Mouse (Mus musculus) urinary bladder, postnatal 36 days (tissue): ENCODE data around the gene Scrg1.
"Not testable (repeated sequence)": the region's sequence is repeated elsewhere in the genome, so short reads cannot be mapped to it uniquely, and the experiment has no call there.

Experiments
- DNase-seq, 2 experiments: peaks; one replicate each; pipeline ENCODE4 v3.0.0; 2022; ENCODE audit warnings: low spot score in 2 of 2, mixed read lengths in 1 of 2

The Scrg1 gene

DNA sequence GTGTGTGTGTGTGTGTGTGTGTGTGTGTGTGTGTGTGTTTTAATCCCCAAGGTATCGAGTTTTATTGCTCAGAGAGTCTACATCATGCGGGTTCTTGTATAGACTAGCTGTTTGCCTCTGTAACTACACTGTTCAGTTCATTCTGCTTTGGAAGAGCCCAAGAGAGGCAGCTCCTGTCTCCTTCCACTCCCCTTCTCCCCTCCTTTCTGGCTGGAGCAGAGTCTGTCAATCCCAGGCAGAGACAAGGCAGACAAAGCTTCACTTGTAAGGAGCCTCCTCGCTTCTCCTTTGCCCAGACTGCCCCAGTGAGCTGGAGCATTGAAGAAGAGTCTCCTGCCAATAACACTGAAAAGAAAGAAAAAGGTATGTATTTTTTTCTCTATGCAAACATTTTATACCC, at the start of gene Scrg1:
Gene Scrg1 (plus strand): TSS at position 159 of the 400 bp plus-strand sequence.
- no peak for DNase-seq

DNA sequence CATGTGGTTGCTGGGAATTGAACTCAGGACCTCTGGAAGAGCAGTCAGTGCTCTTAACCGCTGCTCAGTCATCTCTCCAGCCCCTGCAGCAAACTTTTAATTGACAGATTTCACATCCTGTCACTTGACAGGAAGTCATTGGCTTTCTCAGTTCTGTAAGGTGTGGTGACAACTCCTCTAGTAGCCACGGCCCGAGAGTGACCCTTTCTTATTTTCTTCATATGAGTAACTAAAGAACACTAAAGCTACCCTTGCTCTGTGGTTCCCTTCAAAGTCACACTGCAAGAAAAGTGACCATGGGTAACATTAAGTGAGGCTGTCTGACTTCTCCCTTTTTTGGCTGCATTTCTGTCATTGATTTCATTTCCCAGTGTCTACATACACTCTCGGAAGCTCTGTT, 49.4 kb upstream of the Scrg1 start:
- no peak for DNase-seq

DNA sequence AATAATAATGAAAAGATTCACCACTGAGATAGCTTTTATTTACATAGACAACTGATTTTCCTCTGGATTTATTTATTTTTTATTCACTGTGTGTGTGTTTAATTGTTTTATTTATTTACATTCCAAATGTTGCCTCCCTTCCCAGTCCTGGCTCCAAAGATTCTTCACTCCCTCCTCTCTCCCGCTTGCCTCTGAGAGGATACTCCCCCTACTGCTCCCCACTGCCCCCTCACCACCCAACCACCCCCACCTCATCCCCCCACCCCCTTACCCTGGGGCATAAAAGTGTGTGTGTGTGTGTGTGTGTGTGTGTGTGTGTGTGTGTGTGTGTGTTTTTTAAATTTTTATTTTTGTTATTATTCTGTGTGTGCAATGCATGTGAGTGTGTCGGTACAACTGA, 46.4 kb upstream of the Scrg1 start:
- DNase-seq: no peak

DNA sequence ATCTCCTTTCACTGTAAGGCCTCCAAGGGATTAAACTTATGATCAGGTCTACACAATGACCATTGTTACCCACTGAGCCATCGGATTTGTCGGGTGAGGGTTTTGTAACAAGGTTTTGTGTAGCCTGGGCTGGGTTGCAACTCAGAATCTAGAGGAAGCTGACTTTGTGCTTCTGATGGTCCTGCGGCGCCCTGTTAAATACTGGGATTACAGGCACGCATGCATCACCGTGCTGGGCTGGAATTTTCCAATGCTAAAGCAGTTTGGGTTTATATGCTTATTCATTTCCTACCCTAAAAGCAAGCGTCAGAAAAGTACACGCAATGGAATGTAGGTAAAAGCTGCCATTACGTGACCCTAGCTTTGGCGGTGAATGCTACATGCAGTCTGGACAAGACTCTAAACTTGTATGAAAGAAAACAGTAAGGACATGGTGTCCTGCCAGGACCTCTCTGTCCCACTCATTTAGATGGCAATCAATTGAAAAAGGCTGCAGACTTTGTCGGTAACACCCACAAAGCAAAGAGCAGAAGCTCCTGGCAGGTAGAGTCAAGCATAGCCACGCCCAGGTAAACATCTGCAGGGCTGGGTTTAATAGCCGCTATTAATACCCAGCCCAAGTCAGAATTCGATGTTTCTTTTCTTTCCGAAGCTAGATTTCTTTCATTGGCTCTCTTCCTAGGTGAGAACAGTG, 45.8 kb upstream of the Scrg1 start:
- no peak for DNase-seq

DNA sequence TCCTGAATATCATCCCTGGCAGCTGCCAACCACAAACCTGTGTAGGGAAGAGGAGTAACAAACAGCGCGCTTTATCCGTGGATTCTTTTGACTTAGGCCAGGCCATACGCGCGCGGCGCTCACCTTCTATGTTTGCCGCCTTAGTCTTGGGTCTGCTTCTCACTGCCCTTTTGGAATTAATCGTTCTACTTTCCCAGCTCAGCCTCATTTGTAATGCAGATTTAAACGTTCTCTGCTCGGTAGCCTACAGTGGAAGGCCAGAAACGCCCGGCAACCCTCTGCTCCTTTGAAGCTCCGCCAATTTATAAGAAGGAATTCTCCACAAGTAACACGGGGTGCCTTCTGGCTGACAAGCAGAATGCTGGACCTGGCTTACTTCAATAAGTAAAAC, 45.3 kb upstream of the Scrg1 start:
- no peak for DNase-seq

DNA sequence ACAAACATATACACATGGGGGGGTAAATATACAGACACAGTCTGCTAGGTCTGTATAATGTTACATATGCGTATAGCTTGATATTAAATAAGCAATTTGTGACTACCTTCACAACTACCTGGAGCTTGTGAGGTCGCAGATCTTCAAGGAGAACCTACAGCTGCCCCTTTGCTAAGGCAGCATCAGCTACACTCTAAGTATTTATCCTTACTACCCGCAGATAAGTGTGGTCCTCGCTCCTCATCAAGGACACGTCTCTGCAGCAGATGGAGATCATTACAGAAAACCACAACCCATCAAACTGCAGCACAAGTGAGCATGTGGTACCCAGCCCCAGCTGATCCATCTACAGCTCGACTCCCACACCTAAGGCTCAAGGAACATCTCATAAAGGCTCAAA, 44.4 kb upstream of the Scrg1 start:
- no peak for DNase-seq

DNA sequence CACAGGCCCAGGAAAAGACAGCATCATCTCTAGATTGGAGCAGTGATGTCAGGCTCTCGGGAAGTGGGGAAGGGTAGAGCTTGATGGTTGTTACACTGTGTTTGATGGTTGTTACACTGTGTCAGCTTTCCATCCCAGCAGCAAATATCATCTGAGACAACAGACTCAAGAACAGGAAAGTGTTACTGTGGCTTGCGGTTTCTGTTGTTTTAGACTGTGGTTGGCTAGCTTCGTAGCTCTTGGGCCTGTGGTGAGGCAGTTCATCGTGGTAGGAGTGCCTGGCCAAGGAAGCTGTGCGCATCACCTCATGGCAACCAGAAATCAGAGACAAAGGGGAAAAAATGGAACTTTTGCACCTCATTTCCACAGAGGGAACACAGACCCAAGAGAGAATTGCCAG, 38.9 kb upstream of the Scrg1 start:
- no peak for DNase-seq

DNA sequence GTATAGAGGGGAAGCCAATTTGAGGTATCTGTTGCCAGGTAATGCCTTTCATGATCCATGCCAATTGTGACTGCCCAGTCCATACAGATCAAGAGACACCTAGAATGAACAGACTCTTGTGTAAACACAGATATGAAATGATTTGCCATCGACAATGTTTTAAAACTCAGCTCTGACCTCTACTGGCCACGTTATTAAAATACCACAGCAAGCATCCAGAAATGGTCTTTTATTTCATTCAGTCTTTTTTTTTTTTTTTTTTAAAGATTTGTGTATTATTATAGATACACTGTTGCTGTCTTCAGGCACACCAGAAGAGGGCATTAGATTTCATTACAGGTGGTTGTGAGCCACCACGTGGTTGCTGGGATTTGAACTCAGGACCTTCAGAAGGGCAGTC, 29.6 kb upstream of the Scrg1 start:
- no peak for DNase-seq

DNA sequence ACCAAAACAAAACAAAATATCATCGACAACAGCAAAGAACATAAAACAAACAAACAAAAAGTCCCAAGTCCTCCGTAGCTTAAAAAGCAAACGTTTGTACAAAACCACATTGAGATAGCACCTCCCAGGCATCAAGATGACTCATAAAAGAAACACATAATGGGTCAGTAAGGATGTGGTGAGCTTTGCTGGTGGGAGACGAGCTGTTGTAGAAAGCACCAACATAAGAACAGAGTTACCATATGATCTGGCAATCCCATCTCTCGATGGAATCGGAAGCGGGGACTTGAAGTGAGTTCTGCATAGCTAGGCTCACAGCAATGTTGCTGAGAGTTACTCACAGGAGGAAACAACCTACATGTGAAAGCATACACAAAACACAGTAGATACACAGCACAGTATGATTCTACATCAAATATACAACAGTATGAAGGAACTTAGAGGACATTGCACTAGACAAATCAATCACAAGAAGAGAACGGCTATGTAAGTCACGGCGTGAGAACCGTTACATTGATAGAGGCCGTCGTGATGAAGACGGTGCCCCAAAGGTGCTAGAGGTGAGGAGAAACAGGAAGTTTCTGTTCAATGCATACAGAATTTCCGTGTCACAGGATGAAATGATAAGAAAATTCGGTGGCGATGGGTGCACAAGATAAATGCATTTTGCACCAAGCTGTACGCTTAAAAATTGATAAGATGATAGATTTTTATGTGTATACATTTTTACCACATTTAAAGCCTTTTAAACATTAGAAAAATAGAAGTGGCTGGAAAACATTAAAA, 27.9 kb upstream of the Scrg1 start:
- no peak for DNase-seq

DNA sequence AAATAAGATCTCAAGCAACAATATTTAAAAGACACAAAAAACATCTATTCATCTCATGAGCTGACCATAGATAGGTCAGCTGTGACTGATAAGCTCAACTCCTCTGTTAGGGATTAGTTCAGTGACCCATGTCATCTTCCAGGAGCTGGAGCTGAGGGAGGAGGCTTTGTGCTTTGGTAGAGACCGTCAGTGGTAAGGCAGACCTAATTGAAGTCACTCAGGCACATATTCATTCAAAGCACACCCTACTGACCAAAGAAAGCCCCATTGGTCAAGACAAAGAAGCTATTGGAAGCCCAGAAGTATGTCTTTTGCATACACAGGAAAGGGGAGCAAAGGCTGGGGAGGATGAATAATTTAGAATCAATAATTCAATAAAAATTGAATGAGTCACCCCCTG, 27.2 kb upstream of the Scrg1 start:
- no peak for DNase-seq

DNA sequence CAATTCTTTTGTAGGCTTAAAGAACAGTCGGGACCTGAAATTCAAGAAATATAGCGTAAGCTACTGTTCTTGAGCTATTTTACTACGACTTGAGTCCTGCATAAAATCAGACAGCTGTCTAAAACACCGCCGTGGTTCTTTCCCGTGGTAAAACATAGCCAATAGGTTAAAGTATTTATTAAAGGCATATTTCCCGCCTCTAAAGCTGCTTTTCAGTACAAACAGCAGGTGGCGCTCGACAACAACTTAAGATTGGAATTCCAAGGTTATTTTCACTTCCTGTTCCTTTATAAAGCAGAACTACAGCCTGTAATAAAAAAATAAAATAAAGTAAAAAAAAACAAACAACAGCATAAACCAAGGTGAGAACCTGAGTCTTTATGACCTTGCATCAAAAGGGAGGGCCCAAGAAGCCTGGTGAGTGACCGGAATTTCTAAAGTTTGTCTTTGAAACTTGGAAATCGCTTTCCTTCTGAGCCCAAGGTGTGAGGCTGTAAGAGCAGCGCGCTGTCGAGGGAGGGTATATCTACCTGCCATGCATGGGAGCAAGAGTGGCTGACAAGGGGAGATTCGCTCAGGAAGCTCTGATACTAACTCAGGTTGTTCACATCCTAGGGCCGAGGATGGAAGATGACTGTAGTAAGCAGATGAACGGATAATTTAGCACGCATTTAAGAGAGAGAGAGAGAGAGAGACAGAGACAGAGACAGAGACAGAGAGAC, 26.4 kb upstream of the Scrg1 start:
- DNase-seq: peak; percentile 70 to 80

DNA sequence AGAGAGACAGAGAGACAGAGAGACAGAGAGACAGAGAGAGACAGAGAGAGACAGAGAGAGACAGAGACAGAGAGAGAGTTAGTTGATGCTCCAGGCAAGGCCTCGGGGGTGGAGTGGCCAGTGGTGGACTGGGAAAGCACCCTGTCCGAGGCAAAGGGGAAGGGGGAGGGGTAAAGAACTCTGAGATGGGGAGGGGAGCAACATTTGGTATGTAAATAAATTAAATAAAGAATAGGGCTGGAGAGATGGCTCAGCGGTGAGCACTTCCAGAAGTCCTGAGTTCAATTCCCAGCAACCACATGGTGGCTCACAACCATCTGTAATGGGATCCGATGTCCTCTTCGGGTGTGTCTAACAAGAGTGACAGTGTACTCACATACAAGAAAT, 25.8 kb upstream of the Scrg1 start:
- DNase-seq: not testable (repeated sequence)

DNA sequence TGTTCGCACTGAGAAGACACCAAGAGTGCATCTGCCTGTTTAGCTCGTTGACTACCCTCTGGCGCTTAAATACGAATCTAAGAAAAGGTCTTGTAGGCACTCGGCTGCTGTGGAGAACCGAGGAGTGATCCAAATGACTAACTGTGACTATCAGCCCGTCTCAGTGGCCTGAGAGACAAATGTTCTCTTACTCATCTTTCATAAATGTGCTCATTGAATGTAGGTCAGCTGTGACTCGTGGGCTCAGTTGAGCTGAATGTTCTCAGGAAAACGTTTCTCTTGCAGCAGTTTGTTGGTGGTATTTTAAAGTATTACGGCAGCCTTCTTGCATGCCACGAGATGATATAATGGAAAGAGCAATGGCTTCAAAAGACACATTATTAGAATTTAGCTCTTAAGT, 24.8 kb upstream of the Scrg1 start:
- DNase-seq: no peak

DNA sequence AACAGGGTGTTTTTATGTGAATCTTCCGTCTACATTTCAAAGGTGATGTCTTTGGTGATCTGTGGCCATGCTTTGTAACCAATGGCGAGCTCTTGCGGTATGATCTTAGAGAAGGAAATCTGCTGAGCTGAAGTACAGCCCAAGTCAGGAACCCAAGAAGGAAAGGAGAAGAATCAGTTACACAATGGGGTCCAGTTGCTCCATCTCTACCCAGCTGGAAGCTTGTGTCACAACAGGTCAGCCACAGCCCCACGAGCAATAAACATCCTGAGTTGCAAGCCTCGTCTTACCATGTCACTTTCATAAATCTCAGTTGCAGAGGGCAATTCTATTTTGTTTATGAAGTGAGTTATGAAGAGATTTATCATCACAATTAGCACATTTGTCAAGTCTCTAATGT, 22.9 kb upstream of the Scrg1 start:
- no peak for DNase-seq

DNA sequence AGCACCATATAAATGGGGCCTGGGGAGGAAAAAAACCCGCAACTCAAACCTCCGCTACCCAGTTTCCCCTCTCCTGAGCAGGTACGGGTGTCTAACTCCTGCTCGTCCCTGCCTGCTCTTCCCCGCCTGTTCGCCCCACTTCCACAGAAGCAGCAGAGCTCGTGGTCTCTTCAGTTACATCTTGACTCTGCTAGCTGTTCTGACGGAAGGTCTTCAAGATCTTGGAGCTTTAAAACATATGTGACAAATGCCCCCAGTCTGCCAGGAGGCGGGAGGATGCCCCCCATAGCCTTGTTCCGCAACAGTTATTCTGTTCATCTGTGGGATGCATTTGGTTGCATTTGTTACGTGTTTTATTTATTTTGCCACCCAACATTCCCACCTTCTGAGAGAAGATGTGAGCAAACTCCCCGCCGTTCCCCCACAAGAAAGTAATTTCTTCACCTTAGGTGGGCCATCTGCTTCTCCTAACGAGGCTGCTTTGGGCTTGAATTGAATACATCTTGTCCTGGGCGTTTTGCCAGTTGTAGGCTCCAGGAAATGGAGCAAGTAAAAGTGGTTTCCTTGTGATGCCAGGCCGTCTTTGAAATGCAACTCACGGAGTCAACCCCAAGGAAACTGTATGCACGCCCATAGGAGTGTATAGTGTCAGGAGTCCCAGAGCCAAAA, 19.8 kb upstream of the Scrg1 start:
- no peak for DNase-seq

DNA sequence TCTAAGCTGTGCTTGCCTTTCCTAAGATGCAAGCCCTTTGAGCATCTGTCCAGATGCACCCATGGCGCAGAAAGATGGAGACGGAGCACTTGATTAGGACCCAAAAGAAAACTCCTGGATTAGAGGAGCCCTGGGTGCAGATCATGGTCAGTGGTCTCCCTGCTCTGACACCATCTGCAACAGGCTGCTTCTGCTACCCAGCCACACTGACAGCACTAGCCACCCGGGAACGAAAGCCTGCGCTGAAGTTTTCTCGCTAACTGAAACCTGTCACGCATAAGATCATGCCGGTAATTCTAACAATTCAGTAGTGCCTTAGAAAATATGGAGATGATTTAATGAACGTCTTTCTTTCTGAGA, 19.3 kb upstream of the Scrg1 start:
- DNase-seq: no peak

DNA sequence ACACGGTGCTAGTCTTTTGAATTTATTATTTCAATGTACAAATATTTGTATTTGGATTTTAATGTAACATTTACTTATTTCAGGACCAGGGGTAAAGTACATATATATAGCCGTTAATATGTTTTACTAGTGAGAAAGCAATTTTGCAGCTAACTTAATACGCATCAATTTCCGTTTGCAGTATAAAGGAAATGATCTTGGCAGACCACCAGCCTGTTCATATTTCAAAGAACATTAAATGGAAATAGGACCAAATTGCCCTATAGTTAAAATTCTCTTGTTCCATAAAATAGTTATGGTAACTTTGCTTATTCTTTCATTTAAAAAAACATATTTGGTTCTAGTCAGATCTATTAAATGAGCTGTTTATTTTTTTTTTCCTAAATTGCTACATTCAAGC, 14.6 kb upstream of the Scrg1 start:
- no peak for DNase-seq

DNA sequence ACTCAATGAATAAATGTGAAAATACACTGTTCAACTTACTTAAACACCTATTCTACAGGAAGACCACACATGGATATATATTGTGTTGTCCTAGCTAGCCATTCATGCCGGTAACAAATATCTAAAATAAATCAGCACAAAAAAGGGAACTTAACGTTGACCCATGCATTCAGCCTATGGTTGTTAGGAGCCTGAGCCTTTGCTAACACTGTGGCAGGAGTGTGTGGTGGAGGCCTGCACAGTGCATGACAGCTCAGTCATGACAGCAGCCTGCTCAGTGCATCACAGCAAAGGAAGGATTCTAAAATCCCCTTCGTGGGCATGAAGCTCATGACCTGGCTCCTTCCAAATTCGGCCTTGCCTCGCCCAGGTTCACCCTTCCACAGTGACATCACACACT, 14.2 kb upstream of the Scrg1 start:
- DNase-seq: no peak

DNA sequence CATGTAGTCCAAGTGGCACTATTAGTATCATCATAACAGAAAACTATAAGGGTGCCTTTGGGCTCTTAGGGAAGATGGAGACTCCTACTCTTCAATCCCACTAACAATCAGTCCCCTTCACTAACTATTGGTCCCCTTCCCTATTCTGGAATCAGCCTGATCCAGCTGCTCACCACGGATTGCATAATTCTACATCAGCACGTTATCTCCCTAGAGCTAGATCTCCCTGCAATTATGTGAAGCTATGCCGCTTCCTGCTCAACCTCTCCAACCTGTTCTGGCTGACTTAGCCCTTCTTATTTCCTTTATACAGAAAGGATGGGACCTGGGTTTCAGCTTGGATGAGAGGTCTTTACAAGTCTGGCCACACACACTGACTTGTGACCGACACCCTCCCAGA, 12.4 kb upstream of the Scrg1 start:
- peak in 1 of 2 experiments; percentile 8 for DNase-seq

DNA sequence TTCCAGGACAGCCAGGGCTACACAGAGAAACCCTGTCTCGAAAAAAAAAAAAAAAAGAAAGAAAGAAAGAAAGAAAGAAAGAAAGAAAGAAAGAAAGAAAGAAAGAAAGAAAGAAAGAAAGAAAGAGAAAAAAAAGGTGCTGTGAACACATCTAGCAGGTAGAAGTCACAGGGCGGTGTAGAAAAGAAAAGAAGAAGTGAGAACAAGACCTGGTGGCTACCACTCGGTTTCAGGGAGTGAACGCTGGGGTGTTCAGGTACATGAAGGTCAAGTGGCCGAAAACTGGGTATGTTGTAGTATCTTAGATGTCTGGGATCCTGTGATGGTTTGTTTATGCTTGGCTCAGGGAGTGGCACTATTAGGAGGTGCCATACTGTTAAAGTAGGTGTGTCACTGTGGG, 9.8 kb upstream of the Scrg1 start:
- DNase-seq: not testable (repeated sequence)

DNA sequence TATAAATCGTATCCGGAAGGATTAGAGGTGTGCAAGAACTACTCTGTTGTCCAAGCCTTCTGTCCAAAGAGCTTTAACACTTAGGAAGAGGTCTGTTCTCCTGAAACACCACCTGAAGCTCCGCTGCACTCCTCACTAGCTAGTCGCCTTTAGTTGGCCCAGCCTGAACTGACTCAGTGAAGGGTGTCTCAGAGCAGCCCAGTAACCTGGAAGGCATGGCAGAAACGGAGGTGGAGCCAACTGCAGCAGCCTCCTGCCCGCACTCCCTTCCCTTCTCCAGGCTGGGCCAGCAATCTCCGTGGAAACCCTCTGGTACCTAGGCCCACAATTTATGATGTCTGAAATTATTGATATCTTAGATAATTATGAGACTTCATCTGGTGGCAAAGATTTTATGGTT, 5.0 kb upstream of the Scrg1 start:
- DNase-seq: no peak

DNA sequence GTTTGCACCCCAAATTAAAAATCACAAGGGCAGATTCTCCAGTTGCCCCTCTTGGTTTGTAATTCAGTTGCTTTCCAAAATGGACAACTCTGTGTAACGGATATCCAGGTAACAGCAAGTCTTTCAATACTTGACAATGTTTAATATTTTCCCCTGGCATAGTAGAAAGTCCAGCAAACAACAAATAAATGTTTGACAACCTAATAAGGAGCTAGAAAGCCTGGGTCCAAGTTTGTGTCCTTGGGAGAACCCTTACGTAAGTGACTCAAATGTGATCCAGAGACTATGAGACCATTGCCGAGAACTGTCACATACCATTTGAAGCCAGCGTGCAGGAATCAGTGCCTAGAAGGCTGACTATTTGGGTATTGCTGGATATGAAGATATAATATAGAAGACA, 3.8 kb upstream of the Scrg1 start:
- no peak for DNase-seq
